Mouse (Mus musculus) liver, embryonic 14.5 days (tissue): ENCODE data around the gene Synj2. TPM values are rescaled to one million over a fixed set of nuclear protein-coding genes. Genes with fewer than 3 reads are reported as not detected.

Experiments used
- ATAC-seq: fragments of 200-750 bp; cut with Nextera tagmentation; 2 replicates; pipeline ENCODE4 v1.8.0; 2017; ENCODE audit warnings: moderate number of reproducible peaks, mild to moderate bottlenecking, moderate library complexity; ENCODE audit not compliant: insufficient read depth
- DNase-seq, 3 experiments: peaks; one replicate each; pipeline ENCODE4 v3.0.0-alpha.2; 2012 to 2013; ENCODE audit warnings: low read depth in 3 of 3, low spot score in 3 of 3
- H3K27ac ChIP-seq: fragments of 300-500 bp; sonication (generic); 2 replicates; pipeline ENCODE4 v1.5.1; 2014; ENCODE audit warnings: moderate library complexity, mild to moderate bottlenecking, control low read depth, inconsistent platforms
- H3K27me3 ChIP-seq: fragments of 300-500 bp; sonication (generic); 2 replicates; pipeline ENCODE4 v1.6.1; 2014; ENCODE audit warnings: mild to moderate bottlenecking, low read length, moderate library complexity; ENCODE audit not compliant: control insufficient read depth, insufficient read depth
- H3K36me3 ChIP-seq: fragments of 300-500 bp; sonication (generic); replicated peaks from 2 replicates; pipeline ENCODE4 v1.6.1; 2014; ENCODE audit warnings: low read depth; ENCODE audit not compliant: control insufficient read depth, insufficient read depth
- H3K4me1 ChIP-seq, 2 experiments: fragments of 200-500 bp in 1 of 2; fragments of 300-500 bp in 1 of 2; sonication (generic) in 1 of 2; replicated peaks; 2 replicates each; pipeline ENCODE4 v1.6.1; 2012 to 2014; ENCODE audit warnings: antibody characterized with exemption in 1 of 2, inconsistent platforms in 1 of 2, low read length in 1 of 2; ENCODE audit not compliant: control insufficient read depth in 2 of 2, insufficient read depth in 2 of 2
- H3K4me2 ChIP-seq: fragments of 300-500 bp; sonication (generic); 2 replicates; pipeline ENCODE4 v1.6.1; 2014; ENCODE audit warnings: low read depth, mild to moderate bottlenecking, control low read depth, moderate library complexity
- H3K4me3 ChIP-seq, 2 experiments: fragments of 200-500 bp in 1 of 2; fragments of 300-500 bp in 1 of 2; sonication (generic) in 1 of 2; 2 replicates each; pipeline ENCODE4 v1.5.1; 2012 to 2014; ENCODE audit warnings: low read depth in 2 of 2, low read length in 2 of 2, mild to moderate bottlenecking in 2 of 2, control low read depth in 1 of 2, inconsistent platforms in 1 of 2, moderate library complexity in 1 of 2; ENCODE audit not compliant: insufficient read depth in 1 of 2
- H3K9ac ChIP-seq: fragments of 300-500 bp; sonication (generic); replicated peaks from 2 replicates; pipeline ENCODE4 v1.6.1; 2014; ENCODE audit warnings: mild to moderate bottlenecking, control low read depth, moderate library complexity
- H3K9me3 ChIP-seq: fragments of 300-500 bp; sonication (generic); 2 replicates; pipeline ENCODE4 v1.6.1; 2016; ENCODE audit warnings: low read length, mixed read lengths; ENCODE audit not compliant: control insufficient read depth
- CTCF ChIP-seq: IDR thresholded peaks from 2 replicates; pipeline ENCODE4 v1.5.1; 2016; ENCODE audit warnings: antibody characterized with exemption, low read depth, control low read depth
- EP300 ChIP-seq: IDR thresholded peaks from 2 replicates; pipeline ENCODE4 v1.6.1; 2016; ENCODE audit warnings: antibody characterized with exemption, low read depth
- WGBS: fragments of 180-500 bp; shearing (Covaris S2); extraction: QIAGEN DNeasy Blood & Tissue Kit; methylation state at CpG from one replicate; pipeline ENCODE4 v1.1.7; 2014; ENCODE audit not compliant: insufficient replicate concordance; 5-methylcytosine and 5-hydroxymethylcytosine counted together
- polyA plus RNA-seq, 2 experiments: library from polyadenylated mRNA; depleted of rRNA in 1 of 2; stranded (reverse) in 1 of 2; unstranded in 1 of 2; fragments of >200 nt; fragmentation: Nextera tagmentation in 1 of 2; extraction: Ambion mirVana in 1 of 2; gene quantifications; 2 replicates each; pipeline versions ENCODE4 v1.2.1 to v1.2.3; 2012 to 2014

The Synj2 gene
- polyA plus RNA-seq, 2 experiments = 1.6 to 1.9 TPM

GRCm38 (mm10) chr17:6005638-6006471, 64.8 kb downstream of the Synj2 start:
- H3K4me2 ChIP-seq = peak overlapping the region; percentile 11; the same call in 1 of the 2 replicates

GRCm38 (mm10) chr17:6007101-6007780, 66.2 kb downstream of the Synj2 start:
- Histone ChIP-seq H3K36me3 (no peaks in the 10 kb centered on the region), H3K27me3 (no peaks in the 10 kb centered on the region), H3K4me1 (peaks cover 3 to 18% of the 10 kb centered on the region in 2 experiments; a peak in 3 of 4 replicates), H3K4me2 (no peak overlapping the region), H3K9me3 (no peaks in the 10 kb centered on the region), H3K4me3 (no peak overlapping the region), H3K9ac (no peak overlapping the region), H3K27ac (no peak overlapping the region)
- no peak for TF ChIP-seq EP300
- TF ChIP-seq CTCF = no peak
- DNase-seq (no peak), ATAC-seq (no peak)
- 59% methylated on average over 5 of the region's 5 CpGs for WGBS

More at GRCm38 (mm10) chr17:6005638-6006471, 64.8 kb downstream of the Synj2 start:
- Histone ChIP-seq H3K9me3 (no peaks in the 10 kb centered on the region), H3K27me3 (no peaks in the 10 kb centered on the region), H3K27ac (no peak overlapping the region), H3K36me3 (no peaks in the 10 kb centered on the region), H3K9ac (no peak overlapping the region), H3K4me3 (no peak overlapping the region), H3K4me1 (peaks cover 3 to 18% of the 10 kb centered on the region in 2 experiments; a peak in 3 of 4 replicates)
- TF ChIP-seq EP300 = no peak
- TF ChIP-seq CTCF = 0 out of 2 replicates have a peak, but pooled peaks have one; percentile 17
- peak; percentile 36; the same call in 1 of the 2 replicates for ATAC-seq
- peak in 1 of 3 experiments; percentile 15 for DNase-seq
- 27% methylated on average over 14 of the region's 14 CpGs for WGBS

GRCm38 (mm10) chr17:6007902-6008301, 66.8 kb downstream of the Synj2 start:
- Histone ChIP-seq H3K27ac (no peak overlapping the region), H3K36me3 (no peaks in the 10 kb centered on the region), H3K9me3 (no peaks in the 10 kb centered on the region), H3K9ac (no peak overlapping the region), H3K4me1 (peaks cover 3 to 18% of the 10 kb centered on the region in 2 experiments; a peak in 3 of 4 replicates), H3K4me3 (no peak overlapping the region), H3K4me2 (no peak overlapping the region), H3K27me3 (no peaks in the 10 kb centered on the region)
- WGBS = 18% methylated on average over 9 of the region's 9 CpGs
- TF ChIP-seq EP300 = no peak
- no peak for ATAC-seq
- DNase-seq = no peak

- no peaks in the 10 kb centered on the region for H3K36me3 ChIP-seq
- no peak overlapping the region for H3K27ac ChIP-seq
- DNase-seq (no peak), ATAC-seq (0 out of 2 replicates have a peak, but pooled peaks have one; percentile 22)
- peaks cover 3 to 18% of the 10 kb centered on the region in 2 experiments; a peak in 3 of 4 replicates for H3K4me1 ChIP-seq
- H3K9me3 ChIP-seq = no peaks in the 10 kb centered on the region
- no peak overlapping the region for H3K9ac ChIP-seq
- no peak for TF ChIP-seq CTCF
- no peak for TF ChIP-seq EP300
- no peak overlapping the region for H3K4me3 ChIP-seq
- WGBS = 17% methylated on average over 11 of the region's 11 CpGs
- no peaks in the 10 kb centered on the region for H3K27me3 ChIP-seq
- no peak overlapping the region for H3K4me2 ChIP-seq
Measured at GRCm38 (mm10) chr17:6008590-6008989, 67.5 kb downstream of the Synj2 start.

GRCm38 (mm10) chr17:6009606-6010005, 68.5 kb downstream of the Synj2 start:
- H3K27me3 ChIP-seq = no peaks in the 10 kb centered on the region
- no peak overlapping the region for H3K4me3 ChIP-seq
- DNase-seq (no peak), ATAC-seq (no peak)
- no peak overlapping the region for H3K27ac ChIP-seq
- H3K4me1 ChIP-seq = peaks cover 3 to 18% of the 10 kb centered on the region in 2 experiments; a peak in 3 of 4 replicates
- H3K9ac ChIP-seq = no peak overlapping the region
- no peak overlapping the region for H3K4me2 ChIP-seq
- no peaks in the 10 kb centered on the region for H3K36me3 ChIP-seq
- WGBS = 69% methylated on average over 4 of the region's 4 CpGs
- no peak for TF ChIP-seq CTCF
- no peak for TF ChIP-seq EP300
- no peaks in the 10 kb centered on the region for H3K9me3 ChIP-seq
